Mouse (Mus musculus): Measurements from ENCODE around the gene Jsrp1. TPM values are rescaled to one million over a fixed set of nuclear protein-coding genes. Genes with fewer than 3 reads are reported as not detected.

Jsrp1 gene
- polyA plus RNA-seq, 1 experiment: not detected

DNA sequence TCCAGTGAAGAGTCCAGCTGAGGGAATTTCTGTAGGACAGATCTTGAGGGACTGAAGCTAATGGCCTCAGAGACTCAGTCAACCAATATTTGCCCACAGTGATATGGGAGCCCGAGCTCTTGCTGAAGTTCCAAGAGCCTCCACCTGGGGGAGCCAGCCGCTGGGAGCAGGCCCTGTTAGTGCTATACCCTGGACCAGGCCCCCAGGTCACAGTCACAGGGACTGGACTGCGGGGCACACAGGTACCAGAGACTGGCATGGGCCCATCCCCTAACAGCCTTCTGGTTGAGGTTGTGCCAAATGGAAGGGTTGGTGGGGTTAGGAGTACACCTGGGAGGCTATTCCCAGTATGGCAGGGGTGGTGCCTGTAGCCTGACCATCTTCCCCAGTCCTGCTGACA is 7.4 kb downstream of the Jsrp1 start:
- peaks cover 4% of the 10 kb centered on the region; the same call in 1 of the 2 replicates for H3K4me1 ChIP-seq (ENCODE audit: control insufficient read depth, insufficient read depth, low read length)
- no peak overlapping the region for H3K27ac ChIP-seq (ENCODE audit: insufficient read depth, low read length)
- 0 out of 2 replicates have a peak, but pooled peaks have one; percentile 9 for TF ChIP-seq CTCF (IDR thresholded peaks at IDR 0.05; ENCODE audit: borderline replicate concordance, insufficient read depth, low read length)
- TF ChIP-seq POLR2A (IDR thresholded peaks at IDR 0.05; ENCODE audit: low read depth, low read length): no peak
- no peak overlapping the region for H3K4me3 ChIP-seq (ENCODE audit: insufficient read depth, low read length)

DNA sequence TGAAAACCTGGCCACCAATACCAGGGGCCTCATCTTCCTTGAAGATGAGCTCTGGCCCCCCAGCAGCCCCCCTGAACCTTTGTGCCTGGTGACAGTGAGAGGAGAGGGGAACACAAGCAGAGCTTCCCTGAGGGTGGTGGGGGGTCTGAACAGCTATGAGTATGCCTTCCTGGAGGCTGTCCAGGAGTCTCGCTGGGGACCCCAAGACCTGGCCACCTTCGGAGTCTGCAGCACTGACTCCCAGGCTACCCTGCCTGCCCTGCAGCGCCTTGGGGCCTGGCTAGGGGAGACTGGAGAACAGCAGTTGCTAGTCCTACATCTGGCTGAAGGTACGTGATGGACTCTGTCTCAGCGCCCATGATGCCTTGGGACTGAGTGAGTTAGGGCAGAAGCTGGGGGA is 8.0 kb downstream of the Jsrp1 start:
- Histone ChIP-seq H3K4me1 (ENCODE audit: control insufficient read depth, insufficient read depth, low read length) (peaks cover 4% of the 10 kb centered on the region; the same call in 1 of the 2 replicates), H3K4me3 (ENCODE audit: insufficient read depth, low read length) (no peak overlapping the region), H3K27ac (ENCODE audit: insufficient read depth, low read length) (no peak overlapping the region)
- no peak for TF ChIP-seq CTCF (IDR thresholded peaks at IDR 0.05; ENCODE audit: borderline replicate concordance, insufficient read depth, low read length)
- no peak for TF ChIP-seq POLR2A (IDR thresholded peaks at IDR 0.05; ENCODE audit: low read depth, low read length)

DNA sequence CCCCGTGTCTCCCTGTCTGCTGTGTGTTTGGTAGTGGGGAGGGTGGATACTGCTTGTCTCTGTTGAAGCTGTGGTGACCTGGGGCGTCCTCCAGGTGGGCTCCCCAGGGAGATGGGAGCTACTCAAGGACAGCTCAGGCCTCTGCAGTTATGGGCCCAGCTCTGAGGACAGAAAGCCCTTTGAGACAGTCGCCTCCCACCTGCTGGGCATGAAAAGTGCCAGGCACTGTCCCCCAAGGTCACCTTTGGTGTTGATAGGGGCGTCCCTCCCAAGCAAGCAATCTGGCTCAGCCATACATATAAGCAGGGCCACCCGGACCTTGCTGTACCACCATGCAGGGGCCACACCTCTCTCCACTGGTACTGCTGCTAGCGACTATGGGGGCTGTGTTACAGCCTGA is 8.4 kb downstream of the Jsrp1 start, which contains the start of gene Amh:
Gene Amh, plus strand, starts transcription at position 328 of the 400 bp plus-strand sequence.
- H3K4me1 ChIP-seq (ENCODE audit: control insufficient read depth, insufficient read depth, low read length): peaks cover 4% of the 10 kb centered on the region; the same call in 1 of the 2 replicates
- H3K4me3 ChIP-seq (ENCODE audit: insufficient read depth, low read length): no peak within 1 kb of the TSS
- H3K27ac ChIP-seq (ENCODE audit: insufficient read depth, low read length): no peak within 1 kb of the TSS
- no peak for TF ChIP-seq POLR2A (IDR thresholded peaks at IDR 0.05; ENCODE audit: low read depth, low read length)
- TF ChIP-seq CTCF (IDR thresholded peaks at IDR 0.05; ENCODE audit: borderline replicate concordance, insufficient read depth, low read length): no peak

- Histone ChIP-seq H3K27ac (ENCODE audit: insufficient read depth, low read length) (no peak overlapping the region), H3K4me1 (ENCODE audit: control insufficient read depth, insufficient read depth, low read length) (peaks cover 4% of the 10 kb centered on the region; the same call in 1 of the 2 replicates), H3K4me3 (ENCODE audit: insufficient read depth, low read length) (no peak overlapping the region)
- TF ChIP-seq POLR2A (IDR thresholded peaks at IDR 0.05; ENCODE audit: low read depth, low read length) (no peak), CTCF (IDR thresholded peaks at IDR 0.05; ENCODE audit: borderline replicate concordance, insufficient read depth, low read length) (no peak)
These were observed 9.0 kb downstream of the Jsrp1 start for GRCm38 (mm10) chr10:80804340-80804739.

GRCm38 (mm10) chr10:80802996-80803395 is 10.3 kb downstream of the Jsrp1 start:
- TF ChIP-seq POLR2A (IDR thresholded peaks at IDR 0.05; ENCODE audit: low read depth, low read length) (no peak), CTCF (IDR thresholded peaks at IDR 0.05; ENCODE audit: borderline replicate concordance, insufficient read depth, low read length) (no peak)

GRCm38 (mm10) chr10:80802204-80802912 is 10.9 kb downstream of the Jsrp1 start:
- H3K27ac ChIP-seq (ENCODE audit: insufficient read depth, low read length): no peak overlapping the region
- TF ChIP-seq CTCF (IDR thresholded peaks at IDR 0.05; ENCODE audit: borderline replicate concordance, insufficient read depth, low read length) (no peak), POLR2A (IDR thresholded peaks at IDR 0.05; ENCODE audit: low read depth, low read length) (no peak)
- H3K4me1 ChIP-seq (ENCODE audit: control insufficient read depth, insufficient read depth, low read length): peaks cover 4% of the 10 kb centered on the region; the same call in 1 of the 2 replicates
- H3K4me3 ChIP-seq (ENCODE audit: insufficient read depth, low read length): no peak overlapping the region

More at GRCm38 (mm10) chr10:80802996-80803395, 10.3 kb downstream of the Jsrp1 start:
- no peak overlapping the region for H3K4me3 ChIP-seq (ENCODE audit: insufficient read depth, low read length)
- peaks cover 4% of the 10 kb centered on the region; the same call in 1 of the 2 replicates for H3K4me1 ChIP-seq (ENCODE audit: control insufficient read depth, insufficient read depth, low read length)
- H3K27ac ChIP-seq (ENCODE audit: insufficient read depth, low read length): no peak overlapping the region

DNA sequence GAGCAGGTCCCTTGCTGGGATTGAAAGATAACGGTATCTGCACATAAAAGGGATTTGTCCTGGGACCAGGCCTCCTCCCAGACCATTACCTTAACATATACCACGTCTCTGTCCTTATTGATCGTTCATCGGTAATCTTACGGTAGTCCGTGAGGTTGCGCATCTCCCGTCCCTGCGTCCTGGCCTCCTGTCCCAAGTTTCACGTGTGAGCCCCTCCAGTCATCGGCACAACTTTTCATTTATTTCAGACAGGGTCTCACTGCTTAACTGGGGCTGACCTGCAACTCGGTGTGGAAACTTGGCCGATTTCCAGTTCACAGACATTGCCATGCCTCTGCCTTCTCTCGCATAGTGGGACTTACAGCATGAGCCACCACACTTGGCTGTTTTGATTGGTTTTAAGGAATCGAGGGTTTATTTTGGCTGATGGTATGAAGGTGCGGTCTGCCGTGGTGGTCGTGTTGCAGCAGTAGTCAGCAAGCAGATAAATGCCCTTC is 14.2 kb downstream of the Jsrp1 start:
- no peak for TF ChIP-seq POLR2A (IDR thresholded peaks at IDR 0.05; ENCODE audit: low read depth, low read length)
- Histone ChIP-seq H3K4me3 (ENCODE audit: insufficient read depth, low read length) (peak overlapping the region; percentile 96), H3K4me1 (ENCODE audit: control insufficient read depth, insufficient read depth, low read length) (peaks cover 5% of the 10 kb centered on the region; the same call in 1 of the 2 replicates), H3K27ac (ENCODE audit: insufficient read depth, low read length) (peak overlapping the region; percentile 66)

DNA sequence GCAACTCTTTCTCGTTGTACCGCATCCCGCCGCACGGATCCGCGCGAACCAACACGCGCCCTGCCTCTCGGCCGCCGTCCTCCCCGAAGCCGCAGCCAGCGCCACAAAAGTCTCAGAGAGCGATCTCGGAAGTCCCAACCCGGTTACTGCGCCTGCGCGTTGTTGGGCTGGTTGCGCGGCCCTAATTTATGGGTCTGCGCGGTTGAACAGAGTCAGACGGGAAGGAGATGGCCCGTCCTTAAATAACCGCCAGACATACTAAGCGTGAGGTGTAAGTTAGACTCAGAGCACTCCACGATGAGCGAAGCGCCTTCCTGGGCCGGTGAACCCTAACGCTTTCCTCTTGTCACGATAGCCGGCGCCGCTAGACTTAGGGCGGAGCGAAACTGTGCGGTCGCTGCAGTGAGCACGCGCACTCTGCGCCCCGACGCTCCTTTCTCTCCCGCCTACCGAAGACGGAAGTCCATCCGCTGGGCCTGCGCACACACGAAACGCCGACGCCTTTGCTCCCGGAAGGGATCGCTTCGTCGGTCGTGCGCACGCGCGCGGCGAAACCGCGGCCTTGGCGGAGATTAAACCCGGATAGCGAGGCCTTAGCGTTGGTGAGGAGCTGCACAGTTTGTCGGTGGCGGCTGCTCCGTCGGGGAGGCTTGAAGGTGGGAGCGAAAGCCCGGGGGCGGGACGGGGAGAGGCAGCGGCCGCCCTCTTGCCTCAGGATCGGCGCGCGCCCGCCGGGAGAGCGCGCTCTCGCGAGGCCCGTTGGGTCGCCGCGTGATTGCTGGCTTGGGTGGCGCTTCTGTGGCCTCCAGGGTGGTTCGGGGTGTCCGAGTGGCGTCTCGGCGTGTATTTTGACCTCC is 14.9 kb downstream of the Jsrp1 start, which contains the start of the genes Sf3a2 and Plekhj1:
Gene Sf3a2, plus strand, starts transcription at position 49 of the 857 bp plus-strand sequence.
Gene Plekhj1, minus strand, starts transcription at position 477 of the 857 bp plus-strand sequence.
- H3K27ac ChIP-seq (ENCODE audit: insufficient read depth, low read length): peak within 1 kb of the TSS; percentile 96
- peaks cover 5% of the 10 kb centered on the region; the same call in 1 of the 2 replicates for H3K4me1 ChIP-seq (ENCODE audit: control insufficient read depth, insufficient read depth, low read length)
- TF ChIP-seq POLR2A (IDR thresholded peaks at IDR 0.05; ENCODE audit: low read depth, low read length): peak; percentile 76
- no peak for TF ChIP-seq CTCF (IDR thresholded peaks at IDR 0.05; ENCODE audit: borderline replicate concordance, insufficient read depth, low read length)

More for the DNA sequence above, 14.9 kb downstream of the Jsrp1 start, which contains the start of the genes Sf3a2 and Plekhj1:
- H3K4me3 ChIP-seq (ENCODE audit: insufficient read depth, low read length): peak within 1 kb of the TSS; percentile 96
